23 mouse cellular contexts compared by ENCODE assay signal in the genomic region with DNA sequence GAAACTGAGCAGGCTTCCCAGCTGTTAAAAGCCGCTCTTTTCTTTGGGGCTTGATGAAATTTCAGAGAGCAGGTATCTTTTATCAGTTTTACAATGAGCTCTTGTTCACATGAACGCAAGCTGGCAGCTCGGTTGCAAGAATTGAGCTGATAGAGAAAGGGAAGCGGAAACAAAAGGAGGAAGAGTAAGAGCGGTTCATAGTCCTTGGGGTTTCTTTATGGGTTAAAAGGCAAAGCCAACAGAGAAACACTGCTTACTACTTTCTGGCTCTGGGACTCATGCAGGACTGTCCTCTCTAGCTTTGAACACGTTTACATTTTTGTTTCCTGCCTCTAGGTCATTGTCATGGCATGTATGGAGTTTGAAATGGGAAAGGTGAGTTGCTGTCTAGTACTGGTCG. TPM values are rescaled to one million over a fixed set of nuclear protein-coding genes. Genes with fewer than 3 reads are reported as not detected.
DNase-seq lines count a peak whose midpoint lies in the region; ATAC-seq and TF ChIP-seq lines count a peak whose summit lies in the region.
"Had no signal": no experiment of that assay in that cellular context is flagged by ENCODE, and none has a peak within 500 bp of the region (broad histone marks: within the 10 kb centered on the region; RNA-seq: fewer than 3 reads in every experiment).

No protein-coding gene starts in this region.

- TF ChIP-seq EP300 in liver, postnatal 0 days (IDR thresholded peaks at IDR 0.05; ENCODE audit: low read depth), result no peak

- 0 out of 2 replicates have a peak overlapping the region, but pooled peaks have one; percentile 29 for H3K27ac ChIP-seq in liver, postnatal 0 days (ENCODE audit: low read depth)
- H3K27ac ChIP-seq in liver, embryonic 11.5 days (ENCODE audit: low read depth, low read length), result no peak overlapping the region
- H3K27ac ChIP-seq: embryonic facial prominence, embryonic 12.5 days; forebrain, embryonic 15.5 days; hindbrain, embryonic 15.5 days had no signal

- H3K9ac ChIP-seq in liver, postnatal 0 days (replicated peaks), result no peak overlapping the region
- H3K9ac ChIP-seq in liver, embryonic 11.5 days (ENCODE audit: low read depth, low read length), result no peak overlapping the region
- H3K9ac ChIP-seq: embryonic facial prominence, embryonic 12.5 days; forebrain, embryonic 15.5 days; heart, embryonic 12.5 days; hindbrain, embryonic 15.5 days had no signal

- WGBS in liver, postnatal 0 days (ENCODE audit: insufficient replicate concordance), result 46% methylated on average over 7 of the region's 7 CpGs
- 51% methylated on average over 7 of the region's 7 CpGs for WGBS in liver, embryonic 11.5 days

- DNase-seq in liver, postnatal 0 days, result no peak
- no peak for DNase-seq in liver, embryonic 11.5 days (ENCODE audit: low spot score)
- DNase-seq in A20 (ENCODE audit: low read depth, low spot score) (peak; percentile 37), MEL-GATA-1-ER (ENCODE audit: extremely low read depth, low read depth) (peak; percentile 47)
- no peak for DNase-seq in T-cell, adult 2 months (ENCODE audit: low spot score)
- no peak for DNase-seq in left cerebral cortex, postnatal 14 days (ENCODE audit: low spot score in 2 of 2)
- DNase-seq in embryo, embryonic 9.5 days (ENCODE audit: extremely low spot score), result no peak
- DNase-seq: adrenal gland, adult 8-10 months; adrenal gland, postnatal 36 days; cerebellum, adult 11 months; cerebellum, adult 8-10 months; cerebellum, postnatal 14 days; embryo, embryonic 11 days; gastrocnemius, postnatal 10 days; heart, postnatal 36 days had no signal

- ATAC-seq in liver, postnatal 0 days, result no peak
- ATAC-seq in liver, embryonic 11.5 days (replicated peaks; ENCODE audit: low FRiP score), result no peak
- peak; percentile 66 for ATAC-seq in megakaryocyte, adult 5-6 weeks (ENCODE audit: poor library complexity, severe bottlenecking)
- ATAC-seq: forebrain, embryonic 15.5 days; Patski had no signal

- no peaks in the 10 kb centered on the region; the same call in 1 of the 2 replicates for H3K36me3 ChIP-seq in liver, postnatal 0 days (replicated peaks; ENCODE audit: insufficient read depth, low read length)
- no peaks in the 10 kb centered on the region for H3K36me3 ChIP-seq in liver, embryonic 11.5 days (ENCODE audit: control insufficient read depth, insufficient read depth, low read length)
- H3K36me3 ChIP-seq: embryonic facial prominence, embryonic 12.5 days; forebrain, embryonic 15.5 days; heart, embryonic 12.5 days; hindbrain, embryonic 15.5 days had no signal

- H3K4me3 ChIP-seq in liver, postnatal 0 days (ENCODE audit: low read depth, low read length), result no peak overlapping the region
- H3K4me3 ChIP-seq in liver, embryonic 11.5 days (ENCODE audit: low read depth, low read length), result no peak overlapping the region
- H3K4me3 ChIP-seq: embryonic facial prominence, embryonic 12.5 days; forebrain, embryonic 15.5 days; heart, embryonic 12.5 days; hindbrain, embryonic 15.5 days had no signal

- H3K9me3 ChIP-seq in liver, postnatal 0 days (ENCODE audit: low read length), result no peaks in the 10 kb centered on the region
- H3K9me3 ChIP-seq in liver, embryonic 11.5 days (ENCODE audit: control insufficient read depth, low read length), result no peaks in the 10 kb centered on the region
- H3K9me3 ChIP-seq: embryonic facial prominence, embryonic 12.5 days; forebrain, embryonic 15.5 days; heart, embryonic 12.5 days; hindbrain, embryonic 15.5 days had no signal

- TF ChIP-seq CTCF in liver, postnatal 0 days (IDR thresholded peaks at IDR 0.05; ENCODE audit: low read depth), result no peak

- H3K4me1 ChIP-seq in liver, postnatal 0 days (ENCODE audit: insufficient read depth), result peaks cover 7% of the 10 kb centered on the region
- H3K4me1 ChIP-seq in liver, embryonic 11.5 days (replicated peaks; ENCODE audit: control insufficient read depth, insufficient read depth, low read length), result no peaks in the 10 kb centered on the region
- H3K4me1 ChIP-seq: embryonic facial prominence, embryonic 12.5 days; forebrain, embryonic 15.5 days; heart, embryonic 12.5 days; hindbrain, embryonic 15.5 days had no signal

- H3K27me3 ChIP-seq in liver, postnatal 0 days (ENCODE audit: insufficient read depth, low read length), result no peaks in the 10 kb centered on the region
- H3K27me3 ChIP-seq in liver, embryonic 11.5 days (replicated peaks; ENCODE audit: control insufficient read depth, insufficient read depth, low read length), result no peaks in the 10 kb centered on the region
- H3K27me3 ChIP-seq: embryonic facial prominence, embryonic 12.5 days; forebrain, embryonic 15.5 days; hindbrain, embryonic 15.5 days; Patski had no signal

- intact Hi-C loops in left cerebral cortex, postnatal 14 days (cut with DNase I), result no loop called here

- H3K4me2 ChIP-seq in liver, postnatal 0 days (ENCODE audit: low read depth, low read length), result no peak overlapping the region
- no peak overlapping the region for H3K4me2 ChIP-seq in liver, embryonic 11.5 days
- H3K4me2 ChIP-seq: embryonic facial prominence, embryonic 12.5 days; forebrain, embryonic 15.5 days; heart, embryonic 12.5 days; hindbrain, embryonic 15.5 days had no signal

RNA-seq across cellular contexts. Expression of gene Ptpn22, which starts 14.7 kb away (rescaled TPM):
- polyA plus RNA-seq in liver, postnatal 0 days (2015; fragmentation: Nextera tagmentation; extraction: Ambion mirVana), result 3.0 and 3.6 TPM in 2 replicates
- 0.96 and 1.7 TPM in 2 replicates for polyA plus RNA-seq in liver, embryonic 11.5 days (2014; fragmentation: Nextera tagmentation; extraction: Ambion mirVana)
- total RNA-seq in megakaryocyte, adult 5-6 weeks (2015), result 140 and 154 TPM in 2 replicates
- total RNA-seq in megakaryocyte, adult 5-6 weeks (2017), result 84.6 and 105 TPM in 2 replicates
- under 1 TPM; 0.89 to 0.92 TPM for total RNA-seq in left cerebral cortex, postnatal 14 days (2021)
- polyA plus RNA-seq: hindbrain, embryonic 11.5 days had no signal

RNA-seq across cellular contexts. Expression of gene Rsbn1, which starts 39.6 kb away (rescaled TPM):
- polyA plus RNA-seq in liver, postnatal 0 days (2015; fragmentation: Nextera tagmentation; extraction: Ambion mirVana), result 3.4 and 3.8 TPM in 2 replicates
- 11.0 and 11.6 TPM in 2 replicates for polyA plus RNA-seq in liver, embryonic 11.5 days (2014; fragmentation: Nextera tagmentation; extraction: Ambion mirVana)
- 24.0 and 31.8 TPM in 2 replicates for total RNA-seq in megakaryocyte, adult 5-6 weeks (2015)
- total RNA-seq in megakaryocyte, adult 5-6 weeks (2017), result 29.1 and 31.1 TPM in 2 replicates
- 10 to 100 TPM; 18.0 to 18.4 TPM for total RNA-seq in left cerebral cortex, postnatal 14 days (2021)

RNA-seq across cellular contexts. Expression of gene Bcl2l15, which starts 41.9 kb away (rescaled TPM):
- 0.07 and 0.54 TPM in 2 replicates for polyA plus RNA-seq in liver, postnatal 0 days (2015; fragmentation: Nextera tagmentation; extraction: Ambion mirVana)
- polyA plus RNA-seq in liver, embryonic 11.5 days (2014; fragmentation: Nextera tagmentation; extraction: Ambion mirVana), result 0.63 and 1.2 TPM in 2 replicates
- total RNA-seq in megakaryocyte, adult 5-6 weeks (2015), result 0.30 and 0.76 TPM in 2 replicates
- 0.22 and 2.5 TPM in 2 replicates for total RNA-seq in megakaryocyte, adult 5-6 weeks (2017)
- total RNA-seq in left cerebral cortex, postnatal 14 days (2021), result under 1 TPM; 0.36 to 0.66 TPM
- total RNA-seq: adrenal gland, postnatal 36 days; heart, adult 8-10 months; heart, postnatal 36 days had no signal
- polyA plus RNA-seq: embryonic facial prominence, embryonic 12.5 days had no signal

Comparison
In these comparisons a context has a peak if more than half of its experiments do, and no peak if none do; other contexts are left out.
1. DNase-seq: peak in A20 (single experiment) and MEL-GATA-1-ER (single experiment); none in liver, postnatal 0 days (single experiment), liver, embryonic 11.5 days (single experiment), T-cell, adult 2 months (single experiment), left cerebral cortex, postnatal 14 days (0 of 2) and embryo, embryonic 9.5 days (single experiment).
2. RNA of gene Ptpn22, which starts 14.7 kb away (total RNA-seq): 84.6 to 154 TPM in megakaryocyte, adult 5-6 weeks; 0.89 to 0.92 TPM in left cerebral cortex, postnatal 14 days; every median in the first group is over 10 times any median in the second.